Mouse (Mus musculus) cerebellum, adult 2 months (tissue): Measurements from ENCODE around the gene H3f3b. TPM values are rescaled to one million over a fixed set of nuclear protein-coding genes. Genes with fewer than 3 reads are reported as not detected.

ENCODE experiments used
- DNase-seq, 2 experiments: peaks; one replicate each; pipeline ENCODE4 v3.0.0; 2021
- H3K27ac ChIP-seq: fragments of 200-500 bp; 2 replicates; pipeline ENCODE4 v1.5.1; 2012; ENCODE audit warnings: low read length, control low read depth, inconsistent platforms; ENCODE audit not compliant: insufficient read depth
- H3K27me3 ChIP-seq: fragments of 200-500 bp; 2 replicates; pipeline ENCODE4 v1.6.1; 2012; ENCODE audit warnings: inconsistent platforms, mild to moderate bottlenecking, low read length, moderate library complexity; ENCODE audit not compliant: control insufficient read depth, insufficient read depth
- H3K4me1 ChIP-seq: fragments of 200-500 bp; 2 replicates; pipeline ENCODE4 v1.6.1; 2011; ENCODE audit warnings: low read length; ENCODE audit not compliant: control insufficient read depth, insufficient read depth
- H3K4me3 ChIP-seq: fragments of 200-500 bp; replicated peaks from 2 replicates; pipeline ENCODE3; 2011; ENCODE audit warnings: mild to moderate bottlenecking, low read depth, low read length, control low read depth; ENCODE audit not compliant: insufficient read depth
- CTCF ChIP-seq: fragments of 200-500 bp; IDR thresholded peaks from 2 replicates; pipeline ENCODE4 v1.5.1; 2011; ENCODE audit warnings: low read depth, mild to moderate bottlenecking, control low read depth, low read length, moderate library complexity, borderline replicate concordance; ENCODE audit not compliant: insufficient read depth
- POLR2A ChIP-seq: fragments of 200-500 bp; IDR thresholded peaks from 2 replicates; pipeline ENCODE4 v1.6.1; 2011; ENCODE audit warnings: low read length, control low read depth, borderline replicate concordance; ENCODE audit not compliant: insufficient read depth
- WGBS: fragments of 180-500 bp; shearing (Covaris S2); methylation state at CpG from one replicate; pipeline ENCODE4 v1.1.7; 2018; 5-methylcytosine and 5-hydroxymethylcytosine counted together
- polyA plus RNA-seq: library from polyadenylated mRNA; depleted of rRNA; stranded (reverse); fragments of >200 nt; gene quantifications from 2 replicates; pipeline ENCODE4 v1.2.3, GENCODE M21; 2012

The H3f3b gene
- polyA plus RNA-seq, 1 experiment: 456 TPM

DNA sequence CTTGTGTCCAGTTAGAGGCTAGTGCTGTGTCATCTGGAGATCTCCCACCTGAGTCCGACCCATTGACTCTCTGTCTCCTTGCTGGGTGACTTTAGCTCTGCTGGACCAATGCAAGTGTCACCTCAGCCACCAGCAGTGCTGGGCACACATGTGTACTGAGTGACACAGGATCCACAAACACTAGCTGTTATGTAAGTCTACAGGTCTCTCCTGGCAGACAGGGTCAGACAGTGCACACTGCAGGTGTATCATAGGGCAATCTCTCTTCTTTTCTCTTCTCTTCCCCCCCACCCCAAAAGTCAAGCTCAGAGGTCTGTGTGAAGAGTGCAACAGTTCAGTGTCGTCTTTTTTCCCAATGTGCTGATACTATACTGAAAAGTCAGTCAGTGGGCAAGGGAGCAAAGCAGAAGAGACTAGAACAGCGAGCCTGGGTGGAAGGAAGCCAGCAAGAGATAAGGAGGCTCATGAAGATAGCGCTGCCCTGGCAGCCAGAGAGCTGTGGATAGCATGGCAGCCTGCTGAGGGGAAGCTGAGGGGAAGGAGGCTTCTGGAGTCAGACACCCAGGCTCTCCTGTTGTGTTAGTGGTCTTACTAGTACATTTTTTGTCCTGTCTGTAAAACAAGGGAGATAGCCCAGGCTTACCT is 29.6 kb upstream of the H3f3b start:
- DNase-seq: no peak
- TF ChIP-seq POLR2A (no peak), CTCF (no peak)
- H3K27ac ChIP-seq: 0 out of 2 replicates have a peak overlapping the region, but pooled peaks have one; percentile 58
- H3K4me3 ChIP-seq: no peak overlapping the region
- 53% methylated on average over 4 of the region's 4 CpGs for WGBS
- H3K4me1 ChIP-seq: peaks cover 56% of the 10 kb centered on the region
- H3K27me3 ChIP-seq: no peaks in the 10 kb centered on the region

DNA sequence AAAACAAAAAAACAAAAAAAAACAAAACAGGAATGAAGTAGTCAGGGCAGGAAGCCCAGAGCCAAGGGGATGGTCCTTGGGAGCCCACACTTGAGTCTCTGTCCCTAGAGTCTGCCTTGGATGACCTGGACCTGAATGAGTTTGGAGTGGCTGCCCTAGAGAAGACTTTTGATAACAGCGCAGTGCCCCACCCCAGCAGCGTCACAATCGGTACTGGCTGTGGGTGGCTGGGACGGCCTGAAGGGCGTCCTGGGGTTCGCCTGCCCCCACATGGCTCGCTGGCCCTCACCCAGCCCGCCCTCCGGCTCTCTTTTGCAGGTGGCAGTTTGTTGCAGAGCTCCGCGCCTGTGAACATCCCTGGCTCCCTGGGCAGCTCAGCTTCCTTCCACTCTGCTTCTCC is 28.1 kb upstream of the H3f3b start:
- TF ChIP-seq CTCF: no peak
- no peak for TF ChIP-seq POLR2A
- Histone ChIP-seq H3K4me1 (peaks cover 42% of the 10 kb centered on the region), H3K4me3 (no peak overlapping the region), H3K27ac (no peak overlapping the region), H3K27me3 (no peaks in the 10 kb centered on the region)
- DNase-seq: no peak
- 86% methylated on average over 11 of the region's 11 CpGs for WGBS

DNA sequence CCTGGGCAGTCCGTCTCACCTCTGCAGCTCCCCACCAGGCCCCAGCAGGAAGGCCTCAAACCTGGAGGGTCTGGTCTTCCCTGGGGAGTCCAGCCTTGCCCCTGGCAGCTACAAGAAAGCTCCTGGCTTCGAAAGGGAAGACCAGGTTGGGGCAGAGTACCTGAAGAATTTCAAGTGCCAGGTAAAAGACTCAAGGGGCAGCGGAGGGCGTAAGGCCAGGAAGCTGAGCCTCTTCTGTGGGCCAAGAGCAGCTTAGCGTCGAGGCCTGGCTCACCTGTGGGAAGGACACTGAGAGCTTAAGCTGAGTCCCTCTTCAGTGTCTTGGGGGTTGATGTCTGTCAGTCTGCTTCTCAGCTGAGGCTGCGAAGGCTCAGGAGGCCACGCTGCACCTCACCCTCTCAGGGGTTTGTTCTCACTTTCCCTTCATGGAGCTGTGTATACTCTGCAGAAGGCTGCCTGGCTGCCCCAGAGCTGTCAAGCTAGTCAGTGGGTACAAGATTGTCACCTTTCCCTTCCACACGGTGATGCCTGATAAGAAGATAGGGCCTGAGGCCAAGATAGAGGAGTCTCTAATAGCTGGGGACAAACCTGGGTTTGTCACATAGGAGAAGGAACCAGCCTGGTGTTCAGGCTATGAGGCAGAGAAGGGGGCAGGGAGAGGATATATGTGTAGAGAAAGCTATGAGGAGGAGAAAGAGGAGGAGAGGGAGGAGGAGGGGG is 25.9 kb upstream of the H3f3b start:
- no peak for TF ChIP-seq POLR2A
- TF ChIP-seq CTCF: no peak
- 88% methylated on average over 9 of the region's 9 CpGs for WGBS
- Histone ChIP-seq H3K4me1 (peaks cover 20% of the 10 kb centered on the region), H3K27ac (no peak overlapping the region), H3K27me3 (no peaks in the 10 kb centered on the region), H3K4me3 (no peak overlapping the region)
- DNase-seq: no peak

DNA sequence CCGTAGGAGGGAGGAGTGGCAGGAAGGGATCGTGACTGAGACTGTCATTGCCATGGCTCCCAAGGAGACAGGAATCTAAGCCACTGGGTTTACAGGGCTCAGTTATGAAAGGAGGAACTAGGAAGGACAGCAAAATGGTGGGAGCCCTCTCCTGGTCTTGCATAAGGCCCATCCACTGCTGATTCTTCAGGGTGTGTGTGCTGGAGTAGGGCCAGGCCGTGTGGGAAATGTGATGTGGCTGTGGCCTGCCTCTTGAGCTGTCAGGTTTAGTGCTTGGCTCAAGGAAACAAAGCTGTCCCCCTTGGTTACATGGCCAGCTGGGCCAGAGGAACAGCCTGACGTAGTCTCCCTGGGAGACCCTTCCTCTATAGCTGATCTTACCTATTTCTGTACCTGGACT is 22.4 kb upstream of the H3f3b start:
- Histone ChIP-seq H3K4me1 (no peaks in the 10 kb centered on the region; the same call in 1 of the 2 replicates), H3K4me3 (no peak overlapping the region), H3K27ac (no peak overlapping the region), H3K27me3 (no peaks in the 10 kb centered on the region)
- 78% methylated on average over 4 of the region's 4 CpGs for WGBS
- no peak for DNase-seq
- TF ChIP-seq CTCF: no peak
- TF ChIP-seq POLR2A: no peak

DNA sequence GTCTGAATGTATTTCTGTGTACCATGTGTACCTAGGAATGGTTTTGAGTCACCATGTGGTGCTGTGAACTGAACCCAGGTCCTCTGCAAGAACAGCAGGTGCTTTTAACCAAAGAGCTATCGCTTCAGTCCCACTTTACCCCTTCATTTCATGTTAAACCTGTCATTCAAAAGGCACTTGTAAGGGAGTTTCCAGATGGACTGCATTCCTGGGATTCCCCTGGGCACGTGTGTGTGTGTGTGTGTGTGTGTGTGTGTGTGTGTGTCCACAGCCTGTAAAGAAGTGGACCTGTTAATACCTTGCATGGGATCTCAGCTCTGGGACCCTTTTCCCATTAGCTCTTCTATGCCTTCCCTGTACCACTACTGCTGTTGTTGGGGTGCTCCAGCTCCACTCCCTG is 21.8 kb upstream of the H3f3b start:
- 91% methylated on average over 2 of the region's 2 CpGs for WGBS

DNA sequence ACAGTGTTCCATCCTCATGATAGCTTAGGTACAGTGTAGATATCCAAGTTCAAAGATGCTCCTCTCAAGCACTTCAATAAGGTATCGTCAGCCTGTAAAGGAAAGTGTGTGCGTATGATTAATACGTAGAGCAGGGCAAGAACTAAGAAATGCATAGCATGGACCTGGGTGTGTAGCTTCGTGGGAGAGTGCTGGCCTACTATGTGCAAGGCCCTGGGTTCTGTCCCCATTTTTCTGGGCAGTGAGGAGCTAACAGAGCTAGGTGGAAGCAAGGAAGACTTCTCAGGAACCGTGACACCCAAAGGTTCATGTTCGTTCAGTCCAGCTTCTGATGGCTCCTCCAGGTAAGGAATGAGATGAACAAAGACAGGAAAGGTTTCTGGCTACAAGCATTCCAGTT is 17.4 kb upstream of the H3f3b start:
- Histone ChIP-seq H3K27me3 (no peaks in the 10 kb centered on the region), H3K4me1 (peaks cover 9% of the 10 kb centered on the region), H3K4me3 (no peak overlapping the region), H3K27ac (no peak overlapping the region)
- no peak for DNase-seq
- WGBS: 97% methylated on average over 6 of the region's 6 CpGs
- TF ChIP-seq CTCF: no peak
- TF ChIP-seq POLR2A: no peak

More for the DNA sequence above, 21.8 kb upstream of the H3f3b start:
- DNase-seq: no peak
- TF ChIP-seq POLR2A (no peak), CTCF (no peak)
- Histone ChIP-seq H3K27me3 (no peaks in the 10 kb centered on the region), H3K27ac (no peak overlapping the region), H3K4me1 (no peaks in the 10 kb centered on the region; the same call in 1 of the 2 replicates), H3K4me3 (no peak overlapping the region)

DNA sequence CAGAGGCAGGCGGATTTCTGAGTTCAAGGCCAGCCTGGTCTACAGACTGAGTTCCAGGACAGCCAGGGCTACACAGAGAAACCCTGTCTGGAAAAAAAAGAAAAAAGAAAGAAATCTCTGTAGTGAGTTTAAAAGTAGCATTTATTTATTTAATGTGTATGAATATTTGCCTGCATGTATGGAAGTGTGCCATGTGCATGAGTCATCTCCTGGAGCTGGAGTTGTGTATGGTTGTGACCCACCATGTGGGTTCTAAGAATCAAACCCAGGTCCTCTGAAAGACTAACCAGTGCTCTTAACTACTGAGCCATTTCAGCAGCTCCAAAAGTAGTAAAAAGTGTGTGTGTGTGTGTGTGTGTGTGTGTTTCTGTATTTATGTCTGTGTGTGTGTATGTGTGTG is 15.5 kb upstream of the H3f3b start:
- Histone ChIP-seq H3K27me3 (no peaks in the 10 kb centered on the region), H3K4me3 (no peak overlapping the region), H3K4me1 (peaks cover 11% of the 10 kb centered on the region), H3K27ac (no peak overlapping the region)
- TF ChIP-seq POLR2A (no peak), CTCF (no peak)
- WGBS: 94% methylated on average over 1 of the region's 1 CpGs
- DNase-seq: no peak
